Mouse (Mus musculus) gastrocnemius, adult 8-10 months (tissue): ENCODE results near the gene Zzz3. TPM values are rescaled to one million over a fixed set of nuclear protein-coding genes. Genes with fewer than 3 reads are reported as not detected.

Experiments used
- DNase-seq, 2 experiments: peaks; one replicate each; pipeline ENCODE4 v3.0.0; 2022; ENCODE audit warnings: low spot score in 2 of 2
- total RNA-seq, 4 experiments: library from RNA; stranded (reverse); gene quantifications; 2 replicates each; pipeline ENCODE4 v1.2.4; 2022

Gene Zzz3
- total RNA-seq, 4 experiments from 2014 or later, result 14.1 to 19.3 (median 14.8) TPM

GRCm38 (mm10) chr3:152465338-152465737 is 70.1 kb downstream of the Zzz3 start:
- DNase-seq, result no peak

- DNase-seq, result no peak
Measured at GRCm38 (mm10) chr3:152466849-152467248, 71.6 kb downstream of the Zzz3 start.

GRCm38 (mm10) chr3:152467312-152467711 is 72.0 kb downstream of the Zzz3 start:
- no peak for DNase-seq

GRCm38 (mm10) chr3:152468032-152468431 is 72.8 kb downstream of the Zzz3 start:
- no peak for DNase-seq

- DNase-seq, result no peak
Measured at GRCm38 (mm10) chr3:152468569-152469041, 73.3 kb downstream of the Zzz3 start.

- DNase-seq, result no peak
Measured at GRCm38 (mm10) chr3:152469423-152470200, 74.3 kb downstream of the Zzz3 start.

GRCm38 (mm10) chr3:152470347-152470746 is 75.1 kb downstream of the Zzz3 start:
- DNase-seq, result no peak

GRCm38 (mm10) chr3:152472676-152473075 is 77.4 kb downstream of the Zzz3 start:
- no peak for DNase-seq

GRCm38 (mm10) chr3:152474582-152475277 is 79.5 kb downstream of the Zzz3 start:
- DNase-seq, result no peak

GRCm38 (mm10) chr3:152475278-152475669 is 80.0 kb downstream of the Zzz3 start:
- DNase-seq, result no peak

GRCm38 (mm10) chr3:152475894-152476293 is 80.6 kb downstream of the Zzz3 start:
- no peak for DNase-seq

GRCm38 (mm10) chr3:152477796-152478527 is 82.7 kb downstream of the Zzz3 start:
- peak; percentile 64 to 66 for DNase-seq

GRCm38 (mm10) chr3:152478599-152479435 is 83.5 kb downstream of the Zzz3 start:
- DNase-seq, result no peak

- no peak for DNase-seq
Measured at GRCm38 (mm10) chr3:152480336-152480735, 85.1 kb downstream of the Zzz3 start.

- DNase-seq, result no peak
Measured at GRCm38 (mm10) chr3:152482182-152482581, 86.9 kb downstream of the Zzz3 start.

GRCm38 (mm10) chr3:152483800-152484199 is 88.5 kb downstream of the Zzz3 start:
- no peak for DNase-seq

- no peak for DNase-seq
Measured at GRCm38 (mm10) chr3:152484206-152484605, 88.9 kb downstream of the Zzz3 start.

GRCm38 (mm10) chr3:152488964-152489363 is 93.7 kb downstream of the Zzz3 start:
- DNase-seq, result no peak

- no peak for DNase-seq
Measured at GRCm38 (mm10) chr3:152490423-152490822, 95.2 kb downstream of the Zzz3 start.

- DNase-seq, result no peak
Measured at GRCm38 (mm10) chr3:152492241-152492640, 97.0 kb downstream of the Zzz3 start.

- no peak for DNase-seq
Measured at GRCm38 (mm10) chr3:152493813-152494212, 98.5 kb downstream of the Zzz3 start.
